Mouse (Mus musculus) MEL (cell line): Measurements from ENCODE around the gene Cadm4. TPM values are rescaled to one million over a fixed set of nuclear protein-coding genes. Genes with fewer than 3 reads are reported as not detected.

ENCODE experiments used
- DNase-seq: peaks from one replicate; pipeline ENCODE4 v3.0.0; 2011; ENCODE audit warnings: low read depth, low spot score
- H3K27ac ChIP-seq: 2 replicates; pipeline ENCODE4 v1.5.1; 2012; ENCODE audit warnings: low read depth, mild to moderate bottlenecking, control low read depth, low read length, moderate library complexity; ENCODE audit not compliant: control insufficient read depth
- H3K27me3 ChIP-seq, 2 experiments: fragments of 150-350 bp in 1 of 2; sonication (generic) in 1 of 2; 2 replicates each; pipeline ENCODE4 v1.6.1; 2012; ENCODE audit warnings: low read length in 2 of 2, mild to moderate bottlenecking in 2 of 2, improper control_type of control experiment in 1 of 2, moderate library complexity in 1 of 2; ENCODE audit not compliant: insufficient read depth in 2 of 2, control insufficient read depth in 1 of 2
- H3K36me3 ChIP-seq, 2 experiments: 2 replicates each; pipeline ENCODE4 v1.6.1; 2012 to 2014; ENCODE audit warnings: low read length in 2 of 2, improper control_type of control experiment in 1 of 2, inconsistent platforms in 1 of 2, mild to moderate bottlenecking in 1 of 2; ENCODE audit not compliant: insufficient read depth in 2 of 2, control insufficient read depth in 1 of 2
- H3K4me1 ChIP-seq, 2 experiments: fragments of 150-350 bp in 1 of 2; sonication (generic) in 1 of 2; 2 replicates each; pipeline ENCODE4 v1.6.1; 2012; ENCODE audit warnings: low read length in 2 of 2, improper control_type of control experiment in 1 of 2, mild to moderate bottlenecking in 1 of 2; ENCODE audit not compliant: insufficient read depth in 2 of 2, control insufficient read depth in 1 of 2
- H3K4me3 ChIP-seq, 2 experiments: fragments of 150-350 bp in 1 of 2; sonication (generic) in 1 of 2; 2 replicates each; pipeline ENCODE4 v1.5.1; 2012; ENCODE audit warnings: low read depth in 2 of 2, low read length in 2 of 2, mild to moderate bottlenecking in 2 of 2, moderate library complexity in 2 of 2, control low read depth in 1 of 2, improper control_type of control experiment in 1 of 2; ENCODE audit not compliant: control insufficient read depth in 1 of 2, insufficient read depth in 1 of 2
- H3K79me2 ChIP-seq: 2 replicates; pipeline ENCODE4 v1.6.1; 2012; ENCODE audit warnings: mild to moderate bottlenecking, low read length, moderate library complexity; ENCODE audit not compliant: control insufficient read depth, poor library complexity, insufficient read depth
- H3K9ac ChIP-seq: 2 replicates; pipeline ENCODE4 v1.6.1; 2012; ENCODE audit warnings: low read depth, mild to moderate bottlenecking, control low read depth, low read length, moderate library complexity; ENCODE audit not compliant: control insufficient read depth, poor library complexity, severe bottlenecking
- H3K9me3 ChIP-seq: fragments of 150-350 bp; sonication (generic); replicated peaks from 2 replicates; pipeline ENCODE4 v1.6.1; 2012; ENCODE audit warnings: mild to moderate bottlenecking, low read length, improper control_type of control experiment, moderate library complexity; ENCODE audit not compliant: insufficient read depth
- CTCF ChIP-seq, 3 experiments: IDR thresholded peaks in 2 of 3; conservative IDR thresholded peaks in 1 of 3; 2 replicates each; pipeline ENCODE4 v1.5.1; 2011 to 2012; ENCODE audit warnings: low read length in 3 of 3, low read depth in 2 of 3, mild to moderate bottlenecking in 2 of 3, improper control_type of control experiment in 1 of 3, inconsistent platforms in 1 of 3, mixed read lengths in 1 of 3, moderate library complexity in 1 of 3; ENCODE audit not compliant: control insufficient read depth in 1 of 3, insufficient read depth in 1 of 3, poor library complexity in 1 of 3, severe bottlenecking in 1 of 3
- E2F4 ChIP-seq: IDR thresholded peaks from 2 replicates; pipeline ENCODE4 v1.6.1; 2011; ENCODE audit warnings: low read depth, low read length, improper control_type of control experiment, borderline replicate concordance
- EP300 ChIP-seq, 2 experiments: IDR thresholded peaks; 2 replicates each; pipeline ENCODE4 v1.6.1; 2011; ENCODE audit warnings: improper control_type of control experiment in 2 of 2, low read length in 2 of 2, low read depth in 1 of 2, mild to moderate bottlenecking in 1 of 2
- JUND ChIP-seq: IDR thresholded peaks from 2 replicates; pipeline ENCODE4 v1.6.1; 2011; ENCODE audit warnings: low read depth, mild to moderate bottlenecking, improper control_type of control experiment, low read length
- KAT2A ChIP-seq: conservative IDR thresholded peaks from 2 replicates; pipeline ENCODE4 v1.6.1; 2012; ENCODE audit warnings: low read depth, low read length, improper control_type of control experiment, inconsistent platforms
- MAFK ChIP-seq: IDR thresholded peaks from 2 replicates; pipeline ENCODE4 v1.6.1; 2011; ENCODE audit warnings: low read depth, mild to moderate bottlenecking, low read length, improper control_type of control experiment, borderline replicate concordance
- MXI1 ChIP-seq: IDR thresholded peaks from 2 replicates; pipeline ENCODE4 v1.6.1; 2011; ENCODE audit warnings: mild to moderate bottlenecking, low read depth, low read length, improper control_type of control experiment
- MYC ChIP-seq: IDR thresholded peaks from 2 replicates; pipeline ENCODE4 v1.6.1; 2011; ENCODE audit warnings: low read depth, mild to moderate bottlenecking, low read length, improper control_type of control experiment, moderate library complexity
- RCOR1 ChIP-seq: IDR thresholded peaks from 2 replicates; pipeline ENCODE4 v1.6.1; 2012; ENCODE audit warnings: low read depth, mild to moderate bottlenecking, inconsistent platforms, low read length, improper control_type of control experiment
- SMC3 ChIP-seq: IDR thresholded peaks from 2 replicates; pipeline ENCODE4 v1.6.1; 2011; ENCODE audit warnings: low read depth, low read length, improper control_type of control experiment
- TBP ChIP-seq: IDR thresholded peaks from 2 replicates; pipeline ENCODE4 v1.8.0; 2011; ENCODE audit warnings: low read depth, low read length, improper control_type of control experiment
- USF1 ChIP-seq: IDR thresholded peaks from 2 replicates; pipeline ENCODE4 v1.6.1; 2014; ENCODE audit warnings: low read depth, mild to moderate bottlenecking, inconsistent platforms, low read length, improper control_type of control experiment, moderate library complexity
- ZKSCAN1 ChIP-seq: IDR thresholded peaks from 2 replicates; pipeline ENCODE4 v1.6.1; 2012; ENCODE audit warnings: low read depth, mild to moderate bottlenecking, inconsistent platforms, low read length, improper control_type of control experiment, moderate library complexity
- ZNF384 ChIP-seq: IDR thresholded peaks from 2 replicates; pipeline ENCODE4 v1.6.1; 2012; ENCODE audit warnings: low read depth, mild to moderate bottlenecking, inconsistent platforms, low read length, improper control_type of control experiment
- polyA plus RNA-seq, 2 experiments: library from polyadenylated mRNA; stranded (reverse) in 1 of 2; unstranded in 1 of 2; fragments of >175 nt in 1 of 2; fragments of >200 nt in 1 of 2; gene quantifications; 2 replicates each; pipeline versions ENCODE4 v1.2.1 to v1.2.4; 2012; ENCODE audit warnings: low replicate concordance in 2 of 2, low read depth in 1 of 2; ENCODE audit not compliant: insufficient read length in 2 of 2, insufficient read depth in 1 of 2, missing spikeins in 1 of 2
- total RNA-seq: library from RNA; depleted of rRNA; stranded (reverse); fragments of 300-350 nt; gene quantifications from 2 replicates; pipeline ENCODE4 v1.2.3, GENCODE M21; 2012

The Cadm4 gene
- total and polyA plus RNA-seq, 3 experiments = 0.12 to 0.38 TPM; not detected in 1

- TF ChIP-seq MYC (no peak), EP300 (IDR thresholded peaks at IDR 0.05; ENCODE audit: low read depth in 1 of 2, low read length in 2 of 2) (no peak), RCOR1 (no peak), ZNF384 (no peak), MXI1 (no peak), ZKSCAN1 (no peak), JUND (no peak), TBP (no peak), MAFK (no peak), USF1 (no peak)
- Histone ChIP-seq H3K36me3 (peaks cover 0 to 6% of the 10 kb centered on the region in 2 experiments; a peak in 1 of 4 replicates), H3K4me3 (no peak overlapping the region), H3K9ac (no peak overlapping the region), H3K27ac (no peak overlapping the region), H3K27me3 (peaks cover 0 to 2% of the 10 kb centered on the region in 2 experiments; a peak in 1 of 4 replicates), H3K79me2 (no peaks in the 10 kb centered on the region), H3K4me1 (peaks cover 2 to 10% of the 10 kb centered on the region in 2 experiments; a peak in 3 of 4 replicates), H3K9me3 (no peaks in the 10 kb centered on the region)
- DNase-seq = no peak
Measured at GRCm38 (mm10) chr7:24523723-24524122, 41.9 kb downstream of the Cadm4 start.

- no peak overlapping the region for H3K4me3 ChIP-seq
- H3K9me3 ChIP-seq = no peaks in the 10 kb centered on the region
- H3K27ac ChIP-seq = no peak overlapping the region
- H3K36me3 ChIP-seq = peaks cover 0 to 14% of the 10 kb centered on the region in 2 experiments; a peak in 2 of 4 replicates
- peak; percentile 24 for DNase-seq
- TF ChIP-seq CTCF (IDR thresholded peaks at IDR 0.05 in 2 of 3, conservative IDR thresholded peaks at IDR 0.05 in 1 of 3; ENCODE audit: control insufficient read depth in 1 of 3, insufficient read depth in 1 of 3, low read depth in 2 of 3, low read length in 3 of 3, poor library complexity in 1 of 3, severe bottlenecking in 1 of 3) = peak in 1 of 3 experiments; percentile 48; a peak in 2 of 6 replicates
- peak; percentile 21; the same call in 1 of the 2 replicates for TF ChIP-seq SMC3
- no peak for TF ChIP-seq KAT2A
- H3K79me2 ChIP-seq = no peaks in the 10 kb centered on the region
- H3K27me3 ChIP-seq = peaks cover 0 to 2% of the 10 kb centered on the region in 2 experiments; a peak in 1 of 4 replicates
- no peak overlapping the region for H3K9ac ChIP-seq
- H3K4me1 ChIP-seq = peaks cover 2 to 19% of the 10 kb centered on the region in 2 experiments
Measured at GRCm38 (mm10) chr7:24524978-24525377, 43.2 kb downstream of the Cadm4 start.

DNA sequence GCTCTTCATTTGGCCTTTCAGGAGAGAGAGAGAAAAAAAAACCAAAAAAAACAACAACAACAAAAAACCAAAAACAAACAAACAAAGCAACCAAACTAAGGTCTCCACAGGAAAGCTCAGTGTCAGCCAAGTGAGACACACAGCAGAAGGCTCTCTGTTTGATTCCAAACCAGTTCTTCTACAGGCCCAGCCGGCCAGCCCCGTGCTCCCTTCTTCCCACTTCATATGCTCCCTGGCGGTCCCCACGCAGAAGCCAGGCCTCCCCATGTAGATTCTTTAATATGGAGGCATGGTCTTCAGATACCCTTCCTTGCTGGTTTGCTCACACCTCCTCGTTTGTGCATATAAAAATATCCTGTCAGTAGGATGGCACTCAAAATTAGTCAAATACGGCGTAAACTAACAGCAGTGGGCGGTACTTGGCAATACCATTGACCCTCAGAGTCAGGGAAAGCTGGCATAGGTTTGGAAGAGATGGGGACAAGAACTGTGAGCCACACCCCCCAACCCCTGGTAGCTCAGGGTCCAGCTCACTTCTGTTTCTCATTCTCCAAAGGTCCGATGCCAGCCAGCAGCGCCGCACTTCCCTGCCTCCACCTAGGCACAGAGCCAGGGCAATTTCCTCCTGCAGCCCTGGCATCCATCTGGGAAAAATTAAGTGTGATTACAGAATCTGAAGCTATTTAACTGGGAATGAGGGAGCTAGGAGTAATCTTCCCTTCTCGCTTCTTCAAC lies 44.0 kb downstream of the Cadm4 start:
- no peak for TF ChIP-seq E2F4
- no peak for TF ChIP-seq JUND
- DNase-seq = no peak
- no peaks in the 10 kb centered on the region for H3K9me3 ChIP-seq
- H3K36me3 ChIP-seq = peaks cover 0 to 14% of the 10 kb centered on the region in 2 experiments; a peak in 2 of 4 replicates
- H3K27me3 ChIP-seq = peaks cover 0 to 2% of the 10 kb centered on the region in 2 experiments; a peak in 1 of 4 replicates
- H3K79me2 ChIP-seq = no peaks in the 10 kb centered on the region
- H3K27ac ChIP-seq = no peak overlapping the region
- H3K4me3 ChIP-seq = no peak overlapping the region
- H3K4me1 ChIP-seq = peaks cover 2 to 19% of the 10 kb centered on the region in 2 experiments
- H3K9ac ChIP-seq = no peak overlapping the region
